Mouse (Mus musculus) adrenal gland, adult 10 weeks (tissue): ENCODE measurements around the gene Hist1h2ae. TPM values are rescaled to one million over a fixed set of nuclear protein-coding genes. Genes with fewer than 3 reads are reported as not detected.

ENCODE experiments used
- polyA plus RNA-seq: library from polyadenylated mRNA; stranded (reverse); fragments of 350-450 nt; fragmentation: Illumina TruSeq; extraction: RNeasy Lipid Tissue Mini Kit (QIAGEN cat#74804); gene quantifications from one replicate; pipeline ENCODE4 v1.2.3, GENCODE M21; 2014; ENCODE audit warnings: low read depth, low replicate concordance

Gene Hist1h2ae
- not detected for polyA plus RNA-seq

GRCm38 (mm10) chr13:23571022-23571503 lies at the start of gene Hist1h2ae, which contains the start of gene Hist1h2bg:
Hist1h2ae (minus strand) TSS chr13:23571220.
Hist1h2bg (plus strand) TSS chr13:23571396.

GRCm38 (mm10) chr13:23581408-23582218 lies 10.6 kb upstream of the Hist1h2ae start, which contains the start of gene Hist1h4d:
Hist1h4d (plus strand) TSS chr13:23581598.

GRCm38 (mm10) chr13:23575271-23575851 lies 4.3 kb upstream of the Hist1h2ae start, which contains the start of gene Hist1h3d:
Hist1h3d (plus strand) TSS chr13:23575763.

GRCm38 (mm10) chr13:23573898-23574524 lies 3.0 kb upstream of the Hist1h2ae start, which contains the start of the genes Hist1h2bf and Hist1h2ad:
Hist1h2bf (minus strand) TSS chr13:23574196.
Hist1h2ad (plus strand) TSS chr13:23574381.

GRCm38 (mm10) chr13:23561883-23562659 lies 8.9 kb downstream of the Hist1h2ae start, which contains the start of gene Hist1h3e:
Hist1h3e (minus strand) TSS chr13:23562369.

GRCm38 (mm10) chr13:23552962-23553361 lies 18.1 kb downstream of the Hist1h2ae start, which contains the start of gene Hist1h1d:
Hist1h1d (plus strand) TSS chr13:23553262.

GRCm38 (mm10) chr13:23551146-23551834 lies 19.7 kb downstream of the Hist1h2ae start, which contains the start of gene Hist1h4f:
Hist1h4f (minus strand) TSS chr13:23551648.

GRCm38 (mm10) chr13:23543965-23544786 lies 26.8 kb downstream of the Hist1h2ae start, which contains the start of gene Hist1h3f:
Hist1h3f (plus strand) TSS chr13:23544052.

GRCm38 (mm10) chr13:23542999-23543607 lies 27.9 kb downstream of the Hist1h2ae start, which contains the start of gene Hist1h2bh:
Hist1h2bh (minus strand) TSS chr13:23543392.

GRCm38 (mm10) chr13:23535137-23536075 lies 35.6 kb downstream of the Hist1h2ae start, which contains the start of gene Hist1h3g:
Hist1h3g (plus strand) TSS chr13:23535422.

GRCm38 (mm10) chr13:23533560-23534367 lies 37.3 kb downstream of the Hist1h2ae start, which contains the start of gene Hist1h2af:
Hist1h2af (plus strand) TSS chr13:23533906.

GRCm38 (mm10) chr13:23530901-23531875 lies 39.8 kb downstream of the Hist1h2ae start, which contains the start of gene Hist1h4h:
Hist1h4h (plus strand) TSS chr13:23531050.

